ENCODE assay signal across 21 mouse cellular contexts in genomic region chr4:10851013-10851412, GRCm38 (mm10).
"Had no signal": no experiment of that assay in that cellular context is flagged by ENCODE, and none has a peak within 500 bp of the region (broad histone marks: within the 10 kb centered on the region; RNA-seq: fewer than 3 reads in every experiment).

No protein-coding gene starts in this region.

- H3K9ac ChIP-seq: heart, embryonic 13.5 days; heart, embryonic 15.5 days; hindbrain, embryonic 13.5 days; hindbrain, embryonic 15.5 days; limb, embryonic 13.5 days; limb, embryonic 15.5 days; liver, embryonic 13.5 days had no signal

- H3K36me3 ChIP-seq: heart, embryonic 13.5 days; heart, embryonic 15.5 days; hindbrain, embryonic 13.5 days; hindbrain, embryonic 15.5 days; limb, embryonic 13.5 days; limb, embryonic 15.5 days; liver, embryonic 13.5 days had no signal

- H3K27me3 ChIP-seq: heart, embryonic 13.5 days; heart, embryonic 15.5 days; hindbrain, embryonic 13.5 days; hindbrain, embryonic 15.5 days; limb, embryonic 15.5 days; liver, embryonic 13.5 days had no signal

- H3K4me2 ChIP-seq: heart, embryonic 11.5 days; heart, embryonic 13.5 days; heart, embryonic 15.5 days; hindbrain, embryonic 13.5 days; hindbrain, embryonic 15.5 days; limb, embryonic 13.5 days; limb, embryonic 15.5 days; liver, embryonic 13.5 days had no signal

- H3K4me3 ChIP-seq: heart, embryonic 13.5 days; heart, embryonic 15.5 days; hindbrain, embryonic 13.5 days; hindbrain, embryonic 15.5 days; limb, embryonic 13.5 days; limb, embryonic 15.5 days; liver, embryonic 13.5 days had no signal

- H3K9me3 ChIP-seq: heart, embryonic 15.5 days; hindbrain, embryonic 13.5 days; hindbrain, embryonic 15.5 days; limb, embryonic 13.5 days; limb, embryonic 15.5 days; liver, embryonic 13.5 days had no signal

- DNase-seq: gastrocnemius, postnatal 14 days; gastrocnemius, postnatal 36 days; heart, adult 18-20 months; heart, postnatal 14 days; heart, postnatal 36 days; kidney, adult 18-20 months; kidney, adult 8-10 months; kidney, postnatal 14 days; kidney, postnatal 36 days; layer of hippocampus, adult 9-11 months; layer of hippocampus, postnatal 36 days; left cerebral cortex, postnatal 4 days; liver, embryonic 13.5 days had no signal

- ATAC-seq: hindbrain, postnatal 0 days had no signal

- H3K4me1 ChIP-seq: heart, embryonic 13.5 days; heart, embryonic 15.5 days; hindbrain, embryonic 13.5 days; hindbrain, embryonic 15.5 days; liver, embryonic 13.5 days had no signal

- H3K27ac ChIP-seq: heart, embryonic 13.5 days; heart, embryonic 15.5 days; hindbrain, embryonic 13.5 days; hindbrain, embryonic 15.5 days; hindbrain, postnatal 0 days; limb, embryonic 13.5 days; limb, embryonic 15.5 days; liver, embryonic 13.5 days had no signal
